Mouse (Mus musculus) embryo, embryonic 11 days (tissue): ENCODE results near the gene Zfp523.

Experiments
- DNase-seq: peaks from one replicate; pipeline ENCODE4 v3.0.0-alpha.2; 2015

Zfp523 gene

GRCm38 (mm10) chr17:28246640-28247039, 69.7 kb downstream of the Zfp523 start:
- no peak for DNase-seq

- no peak for DNase-seq
These were observed 70.7 kb downstream of the Zfp523 start for GRCm38 (mm10) chr17:28247613-28248012.

GRCm38 (mm10) chr17:28249062-28249461, 72.1 kb downstream of the Zfp523 start:
- no peak for DNase-seq

- DNase-seq = no peak
These were observed 74.8 kb downstream of the Zfp523 start for GRCm38 (mm10) chr17:28251579-28252280.

- no peak for DNase-seq
These were observed 75.3 kb downstream of the Zfp523 start for GRCm38 (mm10) chr17:28252281-28252648.

GRCm38 (mm10) chr17:28253216-28253615, 76.3 kb downstream of the Zfp523 start:
- peak; percentile 46 for DNase-seq

- DNase-seq = no peak
These were observed 77.9 kb downstream of the Zfp523 start for GRCm38 (mm10) chr17:28254804-28255203.
